Mouse (Mus musculus) hindbrain, embryonic 16.5 days (tissue): ENCODE results near the gene Gm11034. TPM values are rescaled to one million over a fixed set of nuclear protein-coding genes. Genes with fewer than 3 reads are reported as not detected.

Experiments
- ATAC-seq: fragments of 200-750 bp; cut with Nextera tagmentation; 2 replicates; pipeline ENCODE4 v1.8.0; 2017; ENCODE audit warnings: moderate TSS enrichment, moderate library complexity
- H3K27ac ChIP-seq: fragments of 300-500 bp; sonication (generic); 2 replicates; pipeline ENCODE4 v1.5.1; 2014; ENCODE audit warnings: low read depth, mild to moderate bottlenecking, control low read depth, low read length, moderate library complexity
- H3K27me3 ChIP-seq: fragments of 300-500 bp; sonication (generic); replicated peaks from 2 replicates; pipeline ENCODE4 v1.6.1; 2014; ENCODE audit warnings: low read length; ENCODE audit not compliant: control insufficient read depth, insufficient read depth
- H3K36me3 ChIP-seq: fragments of 300-500 bp; sonication (generic); 2 replicates; pipeline ENCODE4 v1.6.1; 2014; ENCODE audit warnings: mild to moderate bottlenecking, low read length, moderate library complexity, mixed read lengths; ENCODE audit not compliant: control insufficient read depth, insufficient read depth
- H3K4me1 ChIP-seq: fragments of 300-500 bp; sonication (generic); 2 replicates; pipeline ENCODE4 v1.6.1; 2014; ENCODE audit warnings: low read depth, low read length; ENCODE audit not compliant: control insufficient read depth, insufficient read depth
- H3K4me2 ChIP-seq: fragments of 300-500 bp; sonication (generic); 2 replicates; pipeline ENCODE4 v1.6.1; 2014; ENCODE audit warnings: mild to moderate bottlenecking, low read length, control low read depth, moderate library complexity
- H3K4me3 ChIP-seq: fragments of 300-500 bp; sonication (generic); 2 replicates; pipeline ENCODE4 v1.5.1; 2014; ENCODE audit warnings: mild to moderate bottlenecking, low read length, control low read depth, moderate library complexity
- H3K9ac ChIP-seq: fragments of 300-500 bp; sonication (generic); 2 replicates; pipeline ENCODE4 v1.6.1; 2014; ENCODE audit warnings: low read depth, mild to moderate bottlenecking, control low read depth, low read length, moderate library complexity
- H3K9me3 ChIP-seq: fragments of 300-500 bp; sonication (generic); 2 replicates; pipeline ENCODE4 v1.6.1; 2014; ENCODE audit warnings: mild to moderate bottlenecking, low read length, moderate library complexity; ENCODE audit not compliant: control insufficient read depth
- WGBS: fragments of 180-500 bp; shearing (Covaris S2); extraction: QIAGEN DNeasy Blood & Tissue Kit; methylation state at CpG from one replicate; pipeline ENCODE4 v1.1.7; 2014; 5-methylcytosine and 5-hydroxymethylcytosine counted together
- polyA plus RNA-seq: library from polyadenylated mRNA; unstranded; fragments of >200 nt; fragmentation: Nextera tagmentation; extraction: Ambion mirVana; gene quantifications from 2 replicates; pipeline ENCODE4 v1.2.1, GENCODE M21; 2015

Gene Gm11034
- polyA plus RNA-seq, 1 experiment from 2014 or later: not detected

DNA sequence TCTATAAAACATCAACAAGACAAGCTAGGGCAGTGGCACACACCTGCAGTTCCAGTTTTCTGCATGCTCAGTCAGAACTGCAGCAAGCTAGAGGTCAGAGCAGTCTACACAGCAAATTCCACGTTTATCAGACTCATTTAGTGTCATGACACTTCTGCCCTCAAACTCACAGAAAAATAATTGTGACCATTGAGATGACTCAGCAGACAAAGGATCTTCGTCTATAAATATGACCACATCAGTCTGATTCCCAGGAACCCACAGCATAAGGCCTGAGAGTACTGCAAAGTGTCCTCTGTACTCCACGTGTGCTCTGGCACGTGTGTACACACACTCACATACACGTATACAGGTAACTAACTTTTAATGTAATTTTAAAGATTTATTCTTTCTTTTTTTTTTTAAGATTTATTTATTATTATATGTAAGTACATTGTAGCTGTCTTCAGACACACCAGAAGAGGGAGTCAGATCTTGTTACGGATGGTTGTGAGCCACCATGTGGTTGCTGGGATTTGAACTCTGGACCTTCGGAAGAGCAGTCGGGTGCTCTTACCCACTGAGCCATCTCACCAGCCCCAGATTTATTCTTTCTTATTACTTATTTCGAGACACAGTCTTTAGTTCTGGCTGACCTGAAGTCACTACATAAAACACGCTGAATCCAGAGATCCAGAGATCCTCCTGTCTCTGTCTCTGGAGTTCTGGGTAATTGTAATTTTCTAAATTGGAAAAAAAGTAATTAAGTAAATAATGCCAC lies 5.5 kb upstream of the Gm11034 start:
- Histone ChIP-seq H3K4me3 (peak overlapping the region; percentile 77), H3K27me3 (peaks cover 2% of the 10 kb centered on the region; the same call in 1 of the 2 replicates), H3K4me1 (peaks cover 14% of the 10 kb centered on the region), H3K4me2 (peak overlapping the region; percentile 88), H3K9ac (no peak overlapping the region), H3K27ac (no peak overlapping the region), H3K9me3 (no peaks in the 10 kb centered on the region), H3K36me3 (peaks cover 13% of the 10 kb centered on the region)
- WGBS: 76% methylated on average over 9 of the region's 10 CpGs
- peak; percentile 26; the same call in 1 of the 2 replicates for ATAC-seq

DNA sequence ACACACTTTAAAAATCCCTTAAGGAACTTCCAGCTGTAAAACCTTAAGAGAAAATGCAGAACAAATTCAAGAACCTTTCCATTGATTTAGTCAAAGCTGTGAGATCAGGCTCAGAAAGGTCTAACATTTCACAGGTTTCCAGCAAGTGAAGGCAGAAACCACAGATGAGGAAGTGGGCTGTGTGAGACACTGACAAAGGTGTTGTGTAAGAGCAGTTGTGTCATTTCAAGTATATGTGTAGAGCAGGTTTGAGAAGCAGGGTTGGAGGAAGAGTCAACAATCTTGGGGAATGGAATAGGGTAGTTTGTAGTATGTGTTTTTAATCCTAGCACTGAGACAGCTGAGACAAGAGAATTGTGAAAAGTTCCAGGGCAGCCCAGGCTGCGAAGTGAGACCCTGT lies 2.4 kb upstream of the Gm11034 start:
- no peak for ATAC-seq
- H3K4me2 ChIP-seq: no peak overlapping the region
- peaks cover 8% of the 10 kb centered on the region for H3K4me1 ChIP-seq
- H3K27ac ChIP-seq: no peak overlapping the region
- 52% methylated on average over 1 of the region's 1 CpGs for WGBS
- H3K4me3 ChIP-seq: no peak overlapping the region
- no peaks in the 10 kb centered on the region for H3K36me3 ChIP-seq
- H3K9ac ChIP-seq: no peak overlapping the region
- H3K27me3 ChIP-seq: peaks cover 2% of the 10 kb centered on the region; the same call in 1 of the 2 replicates
- no peaks in the 10 kb centered on the region for H3K9me3 ChIP-seq

DNA sequence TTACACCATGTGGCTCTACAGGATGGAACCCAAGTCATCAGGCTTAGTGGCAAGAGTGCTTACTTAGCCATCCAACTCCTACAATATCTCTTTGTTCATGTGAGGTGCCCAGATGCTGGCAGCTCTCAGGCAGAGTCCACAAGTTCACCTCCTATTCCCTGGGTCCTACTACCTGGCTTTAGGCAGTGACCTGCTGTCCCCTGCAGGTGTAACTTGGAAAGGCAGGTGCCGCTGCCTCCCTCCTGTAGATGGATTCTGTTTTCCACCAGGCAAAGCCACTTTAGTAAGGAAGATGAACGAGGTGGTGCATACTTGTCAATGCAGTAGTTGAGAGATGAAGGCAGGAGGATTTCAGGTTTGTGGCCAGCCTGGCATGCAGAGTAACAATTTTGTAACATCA lies 1.6 kb upstream of the Gm11034 start:
- H3K27ac ChIP-seq: no peak overlapping the region
- no peaks in the 10 kb centered on the region for H3K36me3 ChIP-seq
- H3K27me3 ChIP-seq: peaks cover 2% of the 10 kb centered on the region; the same call in 1 of the 2 replicates
- no peaks in the 10 kb centered on the region for H3K9me3 ChIP-seq
- H3K4me3 ChIP-seq: no peak overlapping the region
- 47% methylated on average over 2 of the region's 2 CpGs for WGBS
- no peaks in the 10 kb centered on the region for H3K4me1 ChIP-seq
- no peak overlapping the region for H3K4me2 ChIP-seq
- H3K9ac ChIP-seq: no peak overlapping the region
- no peak for ATAC-seq

DNA sequence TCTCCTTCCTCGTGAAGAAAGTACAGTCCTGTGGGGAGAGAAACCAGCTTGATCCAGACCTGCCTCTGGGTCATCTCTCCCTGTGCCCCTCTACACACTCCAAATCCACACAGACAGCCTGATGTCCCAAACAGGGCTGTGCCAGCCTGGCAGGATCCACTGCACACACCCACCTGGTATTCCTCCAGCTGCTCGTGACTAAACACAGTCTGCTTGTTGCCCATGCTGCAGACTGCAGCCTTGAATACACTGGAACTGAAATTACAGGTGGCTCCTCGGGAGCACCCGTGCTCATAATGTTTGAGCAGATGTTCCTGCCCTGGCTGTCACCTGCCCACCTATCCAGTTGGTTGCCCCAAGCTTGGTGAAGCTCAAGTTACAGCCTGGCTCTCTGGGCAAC lies 685 bp downstream of the Gm11034 start, which contains the start of gene Cib3:
Gene Cib3, minus strand, starts transcription at position 87 of the 400 bp plus-strand sequence.
- Histone ChIP-seq H3K4me3 (no peak within 1 kb of the TSS), H3K9ac (no peak within 1 kb of the TSS), H3K9me3 (no peaks in the 10 kb centered on the region), H3K27ac (no peak within 1 kb of the TSS), H3K4me2 (no peak within 1 kb of the TSS), H3K36me3 (no peaks in the 10 kb centered on the region), H3K27me3 (peaks cover 2% of the 10 kb centered on the region; the same call in 1 of the 2 replicates), H3K4me1 (no peaks in the 10 kb centered on the region)
- ATAC-seq: no peak
- 56% methylated on average over 4 of the region's 4 CpGs for WGBS

DNA sequence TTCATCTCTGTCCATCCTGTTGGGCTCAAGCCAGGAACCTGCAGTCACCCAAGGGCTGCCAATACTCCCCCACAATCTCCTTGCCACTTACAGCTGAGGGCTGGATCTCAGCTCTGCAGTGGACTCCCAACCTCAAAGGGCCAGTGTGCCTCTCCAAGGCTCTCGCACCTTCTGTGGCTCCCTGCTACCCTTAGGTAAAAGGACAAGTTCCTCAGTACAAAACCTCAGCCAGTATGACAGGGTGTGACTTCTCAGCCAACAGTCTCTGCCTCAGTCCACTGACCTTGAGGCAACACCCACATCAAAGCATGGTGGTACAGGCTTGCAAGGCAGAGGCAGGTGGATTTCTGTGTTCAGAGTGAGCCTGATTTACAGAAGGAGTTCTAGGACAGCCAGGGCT lies 1.6 kb downstream of the Gm11034 start:
- Histone ChIP-seq H3K4me1 (no peaks in the 10 kb centered on the region), H3K9me3 (no peaks in the 10 kb centered on the region), H3K27me3 (no peaks in the 10 kb centered on the region; the same call in 1 of the 2 replicates), H3K36me3 (no peaks in the 10 kb centered on the region), H3K27ac (no peak overlapping the region), H3K4me3 (no peak overlapping the region), H3K9ac (no peak overlapping the region), H3K4me2 (no peak overlapping the region)
- no peak for ATAC-seq
- 86% methylated on average over 1 of the region's 1 CpGs for WGBS

DNA sequence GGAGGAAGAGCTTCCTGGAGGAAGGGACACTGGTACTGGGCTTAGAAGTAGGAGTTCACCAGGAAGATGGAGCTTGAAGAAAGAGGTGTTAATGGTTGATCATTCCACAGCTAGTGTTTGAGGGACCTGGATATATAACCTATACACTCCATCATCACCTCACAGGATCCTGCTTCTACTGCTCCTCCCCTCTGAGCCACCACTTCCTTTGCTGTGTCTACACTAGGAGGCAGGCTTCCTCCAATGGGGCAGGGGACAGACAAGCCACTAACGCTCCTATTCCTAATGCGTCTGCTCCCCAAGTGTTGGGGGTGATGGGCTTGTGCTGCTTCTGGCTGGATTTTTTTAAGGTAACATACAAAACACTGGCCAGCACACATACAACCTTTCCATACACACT lies 2.7 kb downstream of the Gm11034 start:
- WGBS: 68% methylated on average over 2 of the region's 2 CpGs
- no peaks in the 10 kb centered on the region for H3K27me3 ChIP-seq
- H3K36me3 ChIP-seq: no peaks in the 10 kb centered on the region
- H3K9ac ChIP-seq: no peak overlapping the region
- H3K27ac ChIP-seq: no peak overlapping the region
- H3K4me1 ChIP-seq: no peaks in the 10 kb centered on the region
- no peak overlapping the region for H3K4me3 ChIP-seq
- H3K9me3 ChIP-seq: no peaks in the 10 kb centered on the region
- ATAC-seq: no peak
- no peak overlapping the region for H3K4me2 ChIP-seq

DNA sequence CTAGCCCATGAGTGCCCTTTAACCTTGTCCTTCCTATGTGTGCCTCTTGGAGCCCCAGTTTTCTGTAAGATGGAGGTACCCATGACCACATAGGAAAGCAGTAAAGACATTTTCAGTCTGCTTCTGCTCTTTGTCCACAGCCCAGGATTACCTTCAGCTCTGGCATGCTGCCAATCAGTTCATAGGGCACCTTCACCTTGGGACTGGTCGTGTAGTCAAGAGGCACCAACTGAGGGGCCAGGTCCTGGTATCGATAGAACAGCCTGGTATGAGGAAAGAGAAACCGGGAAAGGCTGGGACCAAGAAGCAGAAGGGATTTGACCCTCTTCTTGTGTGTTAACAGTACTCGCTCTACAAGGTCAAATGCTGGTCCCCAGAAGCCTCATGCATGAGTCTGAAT lies 3.2 kb downstream of the Gm11034 start:
- no peaks in the 10 kb centered on the region for H3K27me3 ChIP-seq
- H3K9me3 ChIP-seq: no peaks in the 10 kb centered on the region
- no peak for ATAC-seq
- H3K36me3 ChIP-seq: no peaks in the 10 kb centered on the region
- 80% methylated on average over 4 of the region's 4 CpGs for whole genome bisulfite sequencing
- no peak overlapping the region for H3K27ac ChIP-seq
- no peak overlapping the region for H3K4me2 ChIP-seq
- H3K9ac ChIP-seq: no peak overlapping the region
- no peaks in the 10 kb centered on the region for H3K4me1 ChIP-seq
- H3K4me3 ChIP-seq: no peak overlapping the region

DNA sequence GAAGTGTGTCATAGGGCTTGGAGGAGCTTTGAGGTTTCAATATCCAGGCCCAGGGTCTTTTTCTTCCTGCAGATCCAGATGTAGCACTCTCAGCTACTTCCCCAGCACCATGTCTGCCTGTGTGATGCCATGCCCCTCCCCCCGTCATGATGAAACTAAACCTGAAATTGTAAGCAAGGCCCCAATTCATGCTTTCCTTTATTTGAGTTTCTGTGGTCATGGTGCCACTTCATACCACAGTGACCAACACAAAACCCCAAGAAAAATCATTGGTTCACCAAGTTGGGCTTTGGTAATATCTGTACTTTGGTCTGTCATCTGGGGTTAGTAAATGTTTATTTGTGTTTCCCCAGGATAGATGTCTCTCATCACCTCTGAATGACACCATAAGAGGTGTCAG lies 4.9 kb downstream of the Gm11034 start:
- Histone ChIP-seq H3K9ac (no peak overlapping the region), H3K4me2 (no peak overlapping the region), H3K9me3 (peaks cover 6% of the 10 kb centered on the region), H3K36me3 (no peaks in the 10 kb centered on the region), H3K4me1 (no peaks in the 10 kb centered on the region), H3K27me3 (no peaks in the 10 kb centered on the region), H3K27ac (no peak overlapping the region), H3K4me3 (no peak overlapping the region)
- ATAC-seq: no peak
- 90% methylated on average over 1 of the region's 1 CpGs for WGBS

DNA sequence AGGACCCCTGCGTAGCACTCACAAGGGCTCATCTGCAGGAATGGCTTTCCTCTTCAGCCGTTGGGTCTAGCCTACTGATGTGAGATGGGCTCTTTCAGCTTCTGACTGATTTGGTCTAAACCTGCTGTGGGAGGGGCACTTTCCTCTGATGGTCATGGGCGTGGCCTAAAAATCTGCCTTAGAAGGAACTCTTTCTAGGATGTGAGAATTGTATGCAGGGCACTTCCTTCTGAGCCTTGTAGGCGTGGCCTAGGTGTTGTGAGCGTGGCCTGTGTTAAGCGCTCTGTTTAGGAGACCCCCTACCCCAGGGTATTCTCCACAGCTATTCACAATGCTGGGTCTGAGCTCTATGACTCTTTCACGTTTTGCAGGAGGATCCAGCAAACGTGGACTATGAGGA lies 15.4 kb downstream of the Gm11034 start:
- ATAC-seq: no peak
- Histone ChIP-seq H3K27me3 (no peaks in the 10 kb centered on the region), H3K4me1 (no peaks in the 10 kb centered on the region), H3K9ac (no peak overlapping the region), H3K4me2 (no peak overlapping the region), H3K36me3 (no peaks in the 10 kb centered on the region), H3K27ac (no peak overlapping the region), H3K9me3 (peaks cover 7% of the 10 kb centered on the region), H3K4me3 (no peak overlapping the region)
- 66% methylated on average over 8 of the region's 8 CpGs for WGBS
